Mouse (Mus musculus) right cerebral cortex, adult 18-20 months (tissue): ENCODE results near the gene Bod1l.

Source experiments
- DNase-seq: peaks from one replicate; pipeline ENCODE4 v3.0.0; 2022; ENCODE audit warnings: mixed read lengths

The Bod1l gene

GRCm38 (mm10) chr5:41757338-41757737, 86.8 kb downstream of the Bod1l start:
- DNase-seq, result no peak

GRCm38 (mm10) chr5:41756396-41756795, 87.7 kb downstream of the Bod1l start:
- DNase-seq, result no peak

GRCm38 (mm10) chr5:41755373-41755960, 88.6 kb downstream of the Bod1l start:
- DNase-seq, result no peak

- DNase-seq, result no peak
These were observed 89.3 kb downstream of the Bod1l start for GRCm38 (mm10) chr5:41754836-41755235.

- DNase-seq, result no peak
These were observed 89.8 kb downstream of the Bod1l start for GRCm38 (mm10) chr5:41754226-41754775.

GRCm38 (mm10) chr5:41752721-41753120, 91.4 kb downstream of the Bod1l start:
- DNase-seq, result no peak

- no peak for DNase-seq
These were observed 99.0 kb downstream of the Bod1l start for GRCm38 (mm10) chr5:41744898-41745780.

GRCm38 (mm10) chr5:41744234-41744633, 99.9 kb downstream of the Bod1l start:
- no peak for DNase-seq

- DNase-seq, result no peak
These were observed 105.3 kb downstream of the Bod1l start for GRCm38 (mm10) chr5:41738817-41739216.
